Mouse (Mus musculus) embryonic fibroblast, embryonic 13.5 days (primary cell): ENCODE data around the gene Pik3r1. TPM values are rescaled to one million over a fixed set of nuclear protein-coding genes. Genes with fewer than 3 reads are reported as not detected.

Experiments used
- H3K27ac ChIP-seq: 2 replicates; pipeline ENCODE4 v1.5.1; 2012; ENCODE audit warnings: low read length, control low read depth, inconsistent platforms; ENCODE audit not compliant: insufficient read depth
- H3K4me1 ChIP-seq: 2 replicates; pipeline ENCODE4 v1.6.1; 2011; ENCODE audit warnings: low read length; ENCODE audit not compliant: control insufficient read depth, insufficient read depth
- H3K4me3 ChIP-seq: 2 replicates; pipeline ENCODE4 v1.5.1; 2011; ENCODE audit warnings: mild to moderate bottlenecking, control low read depth, low read length; ENCODE audit not compliant: insufficient read depth
- CTCF ChIP-seq: IDR thresholded peaks from 2 replicates; pipeline ENCODE4 v1.5.1; 2011; ENCODE audit warnings: mild to moderate bottlenecking, control low read depth, low read length, moderate library complexity, borderline replicate concordance; ENCODE audit not compliant: insufficient read depth
- POLR2A ChIP-seq: IDR thresholded peaks from 2 replicates; pipeline ENCODE4 v1.6.1; 2011; ENCODE audit warnings: low read depth, mild to moderate bottlenecking, control low read depth, low read length, moderate library complexity
- polyA plus RNA-seq: library from polyadenylated mRNA; stranded (reverse); fragments of >200 nt; gene quantifications from 2 replicates; pipeline ENCODE4 v1.2.4, GENCODE M21; 2011; ENCODE audit warnings: low read depth; ENCODE audit not compliant: missing spikeins, insufficient read length

The Pik3r1 gene
- polyA plus RNA-seq, 1 experiment, result 78.3 TPM

DNA sequence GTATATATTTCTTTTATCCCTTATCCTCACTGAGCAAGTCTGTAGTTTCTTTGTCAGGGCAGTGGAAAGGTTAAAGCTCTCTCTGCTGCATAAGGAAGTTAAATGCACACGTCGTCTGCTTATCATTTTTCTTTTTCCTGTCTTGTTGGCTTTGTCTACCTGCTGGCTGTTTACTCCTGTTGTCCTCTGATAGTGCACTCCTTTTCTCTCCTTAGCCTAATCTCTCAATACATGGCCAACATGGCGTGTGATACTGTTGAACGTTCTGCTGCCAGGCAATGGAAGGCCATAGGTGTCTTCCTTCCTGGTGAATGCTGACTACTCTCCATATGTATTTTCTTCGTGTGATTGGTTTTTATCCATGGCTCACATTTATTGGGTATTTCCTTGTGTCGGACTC lies 106.5 kb downstream of the Pik3r1 start:
- no peak overlapping the region for H3K27ac ChIP-seq
- no peak for TF ChIP-seq CTCF
- TF ChIP-seq POLR2A, result no peak
- H3K4me3 ChIP-seq, result no peak overlapping the region
- H3K4me1 ChIP-seq, result no peaks in the 10 kb centered on the region

DNA sequence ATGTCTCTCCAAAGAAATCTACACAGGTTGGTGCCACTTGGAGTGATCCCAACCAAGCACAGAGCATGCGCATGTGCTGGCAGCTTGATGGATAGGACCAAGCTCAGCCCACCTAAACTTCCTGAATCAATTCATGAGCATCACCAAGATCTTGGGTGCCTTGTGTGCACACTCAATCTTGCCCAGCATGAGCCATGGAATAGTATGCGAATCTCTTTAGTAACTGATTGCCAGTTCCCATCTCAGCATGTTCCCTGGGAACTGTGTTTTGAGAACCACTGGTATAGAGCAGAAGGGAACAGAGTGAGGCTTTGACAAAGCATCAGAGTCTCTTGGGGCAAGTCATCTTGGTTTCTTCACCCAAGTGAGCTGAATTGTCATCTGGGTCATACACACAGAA lies 107.8 kb downstream of the Pik3r1 start:
- H3K4me3 ChIP-seq, result no peak overlapping the region
- TF ChIP-seq POLR2A, result no peak
- TF ChIP-seq CTCF, result no peak
- H3K27ac ChIP-seq, result no peak overlapping the region
- no peaks in the 10 kb centered on the region for H3K4me1 ChIP-seq

DNA sequence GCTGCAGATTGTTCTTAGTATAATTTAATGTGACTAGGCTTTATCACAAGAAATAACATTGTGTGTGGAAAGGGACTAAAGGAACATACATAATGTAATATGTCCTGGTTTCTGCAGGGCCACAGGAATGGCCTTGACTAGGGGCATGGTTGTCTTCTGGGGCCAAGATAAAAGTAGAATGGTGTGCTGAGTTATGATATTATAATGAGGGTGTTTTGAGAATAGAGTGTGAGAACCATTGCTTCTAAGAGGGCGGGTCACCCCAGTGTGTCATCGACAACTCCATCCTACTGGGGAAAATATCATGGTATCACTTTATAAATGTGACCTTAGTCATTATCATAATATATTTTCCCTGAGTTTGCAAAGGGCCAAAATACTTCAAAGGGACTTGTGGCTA lies 115.9 kb downstream of the Pik3r1 start:
- no peak overlapping the region for H3K4me3 ChIP-seq
- H3K4me1 ChIP-seq, result no peaks in the 10 kb centered on the region
- H3K27ac ChIP-seq, result no peak overlapping the region
- TF ChIP-seq POLR2A (no peak), CTCF (no peak)

DNA sequence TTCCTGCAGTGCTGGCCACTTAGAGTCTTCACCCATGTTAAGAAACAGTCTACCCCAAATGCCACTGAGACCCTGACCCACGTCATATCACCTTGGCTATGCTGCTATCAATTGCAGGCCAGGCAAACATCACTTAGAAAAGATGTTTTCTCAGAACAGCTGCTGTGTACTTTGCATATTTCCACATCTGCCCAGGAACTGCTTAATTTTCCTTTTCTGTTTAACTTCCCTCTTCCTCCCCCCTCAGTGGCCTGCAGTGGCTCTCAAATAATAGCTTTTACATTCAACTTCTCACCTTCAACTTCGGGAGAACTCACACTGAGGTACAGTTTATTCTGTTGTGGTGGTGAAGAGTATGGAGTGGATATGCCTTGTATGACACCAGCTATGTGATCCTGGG lies 126.4 kb downstream of the Pik3r1 start:
- no peak overlapping the region for H3K4me3 ChIP-seq
- no peak for TF ChIP-seq CTCF
- no peak for TF ChIP-seq POLR2A
- H3K4me1 ChIP-seq, result no peaks in the 10 kb centered on the region
- H3K27ac ChIP-seq, result no peak overlapping the region

DNA sequence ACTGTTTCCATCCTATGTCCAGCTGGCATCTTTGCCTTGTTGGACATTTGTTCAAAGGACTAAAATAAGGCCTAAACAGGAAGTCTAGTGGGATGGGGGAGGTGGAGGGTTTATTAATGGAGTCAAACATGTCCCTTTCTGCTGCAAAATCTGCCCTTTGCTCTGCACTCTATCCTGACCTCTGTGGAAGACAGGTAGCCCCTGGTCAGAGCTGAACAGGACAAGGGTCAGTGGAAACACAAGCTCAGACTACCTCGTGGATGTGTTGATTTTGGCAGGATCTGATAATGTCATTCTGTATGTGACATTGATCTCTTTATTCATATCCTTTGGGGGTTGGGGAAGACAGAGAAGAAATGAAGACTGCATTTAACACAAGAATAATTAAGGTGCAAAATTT lies 132.2 kb downstream of the Pik3r1 start:
- Histone ChIP-seq H3K27ac (no peak overlapping the region), H3K4me3 (no peak overlapping the region), H3K4me1 (no peaks in the 10 kb centered on the region)
- no peak for TF ChIP-seq CTCF
- no peak for TF ChIP-seq POLR2A

DNA sequence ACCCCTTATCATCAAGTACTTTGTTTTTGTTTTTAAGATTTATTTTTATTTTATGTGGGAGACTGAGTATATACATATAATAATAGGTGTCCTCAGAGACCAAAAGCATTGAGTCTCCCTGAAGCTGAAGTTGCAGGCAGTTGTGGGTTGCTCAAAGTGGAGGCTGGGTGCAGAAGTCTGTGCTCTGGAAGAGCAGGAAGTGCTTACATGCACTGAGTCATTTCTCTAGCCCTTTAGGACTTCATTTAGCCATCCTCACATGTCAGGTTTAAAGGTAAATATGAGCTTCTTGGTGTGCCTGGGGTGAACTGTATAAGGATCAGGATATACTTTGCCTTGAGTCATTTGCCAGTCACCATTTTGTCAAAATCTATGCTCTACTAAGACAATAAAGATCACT lies 133.6 kb downstream of the Pik3r1 start:
- no peak overlapping the region for H3K4me3 ChIP-seq
- no peak for TF ChIP-seq POLR2A
- TF ChIP-seq CTCF, result no peak
- H3K4me1 ChIP-seq, result no peaks in the 10 kb centered on the region

DNA sequence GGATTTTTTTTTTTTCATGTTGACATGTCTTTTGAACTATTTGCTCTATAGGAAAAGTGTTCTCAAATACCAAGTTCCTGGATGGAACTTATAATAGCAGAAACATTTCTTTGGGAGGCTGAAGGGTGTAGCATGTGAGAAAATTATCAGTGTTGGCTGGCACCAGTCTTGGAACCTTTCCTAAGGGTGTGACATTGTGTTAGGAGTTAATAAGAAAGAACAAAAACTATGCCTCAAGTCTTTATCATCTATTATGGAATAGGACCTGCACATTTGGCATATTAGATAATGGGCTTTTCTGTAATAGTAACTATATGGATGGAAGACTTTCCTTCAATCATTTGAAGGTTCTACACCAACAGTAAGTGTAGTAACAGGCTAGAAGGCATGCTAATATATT lies 134.4 kb downstream of the Pik3r1 start:
- no peak for TF ChIP-seq POLR2A
- H3K4me1 ChIP-seq, result no peaks in the 10 kb centered on the region
- H3K27ac ChIP-seq, result no peak overlapping the region
- H3K4me3 ChIP-seq, result no peak overlapping the region

More for the DNA sequence above, 133.6 kb downstream of the Pik3r1 start:
- H3K27ac ChIP-seq, result no peak overlapping the region

DNA sequence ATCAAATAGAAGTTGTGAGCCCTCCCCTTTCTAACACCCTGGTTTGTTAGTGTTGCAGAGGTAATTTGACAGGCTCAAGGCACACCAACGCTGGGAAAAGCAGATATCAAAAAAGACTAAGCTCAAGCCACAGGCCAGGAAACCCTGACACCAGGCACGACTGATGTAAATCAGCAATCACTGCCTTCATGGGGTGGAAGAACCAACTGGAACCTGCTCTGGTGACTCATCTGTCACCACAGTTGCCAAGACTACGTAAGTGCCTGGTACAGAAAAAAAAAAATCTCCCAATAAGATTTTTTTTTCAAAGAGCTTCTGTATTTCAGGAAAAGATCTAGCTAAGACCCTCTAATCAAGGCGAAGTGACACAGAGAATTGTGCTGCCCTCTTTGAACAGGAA lies 135.2 kb downstream of the Pik3r1 start:
- no peak overlapping the region for H3K4me3 ChIP-seq
- no peaks in the 10 kb centered on the region for H3K4me1 ChIP-seq
- TF ChIP-seq CTCF (no peak), POLR2A (no peak)
- H3K27ac ChIP-seq, result no peak overlapping the region

DNA sequence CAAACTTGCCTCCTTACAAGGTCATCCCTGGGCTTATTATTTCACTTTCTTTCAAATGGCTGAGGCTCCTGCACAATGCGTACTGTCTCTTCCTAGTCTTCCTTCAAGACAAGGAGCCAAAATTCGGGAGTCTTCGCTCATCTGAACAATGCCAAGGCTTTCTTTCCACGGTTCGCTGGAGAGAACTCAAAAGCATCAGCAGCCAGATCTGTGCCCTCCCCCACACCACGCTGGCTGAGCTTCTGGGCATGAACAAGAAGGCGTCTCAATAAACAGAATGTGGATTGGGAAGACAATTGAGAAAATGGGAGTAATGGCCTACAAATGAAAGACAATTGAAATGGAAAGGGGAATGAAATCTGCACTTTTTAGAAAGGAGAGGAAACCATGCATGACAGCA lies 136.5 kb downstream of the Pik3r1 start:
- Histone ChIP-seq H3K27ac (no peak overlapping the region), H3K4me1 (no peaks in the 10 kb centered on the region), H3K4me3 (no peak overlapping the region)
- TF ChIP-seq POLR2A (no peak), CTCF (no peak)
